Mouse (Mus musculus) liver, embryonic 11.5 days (tissue): ENCODE data around the gene Smco2. TPM values are rescaled to one million over a fixed set of nuclear protein-coding genes. Genes with fewer than 3 reads are reported as not detected.

ENCODE experiments used
- ATAC-seq: fragments of 200-750 bp; cut with Nextera tagmentation; replicated peaks from 2 replicates; pipeline ENCODE4 v1.8.0; 2017; ENCODE audit warnings: moderate number of reproducible peaks, mild to moderate bottlenecking, moderate TSS enrichment, moderate library complexity; ENCODE audit not compliant: low FRiP score
- DNase-seq: peaks from one replicate; pipeline ENCODE4 v3.0.0-alpha.2; 2017; ENCODE audit warnings: low spot score
- H3K27ac ChIP-seq: fragments of 300-500 bp; sonication (generic); 2 replicates; pipeline ENCODE4 v1.5.1; 2014; ENCODE audit warnings: mild to moderate bottlenecking, low read depth, low read length, control low read depth
- H3K27me3 ChIP-seq: fragments of 300-500 bp; sonication (generic); replicated peaks from 2 replicates; pipeline ENCODE4 v1.6.1; 2014; ENCODE audit warnings: low read length, mixed read lengths; ENCODE audit not compliant: control insufficient read depth, insufficient read depth
- H3K36me3 ChIP-seq: fragments of 300-500 bp; sonication (generic); 2 replicates; pipeline ENCODE4 v1.6.1; 2014; ENCODE audit warnings: mild to moderate bottlenecking, low read length, moderate library complexity, mixed read lengths; ENCODE audit not compliant: control insufficient read depth, insufficient read depth
- H3K4me1 ChIP-seq: fragments of 300-500 bp; sonication (generic); replicated peaks from 2 replicates; pipeline ENCODE4 v1.6.1; 2014; ENCODE audit warnings: low read length, mixed read lengths; ENCODE audit not compliant: control insufficient read depth, insufficient read depth
- H3K4me2 ChIP-seq: fragments of 300-500 bp; sonication (generic); 2 replicates; pipeline ENCODE4 v1.6.1; 2014; ENCODE audit warnings: mild to moderate bottlenecking, control low read depth, moderate library complexity
- H3K4me3 ChIP-seq: fragments of 300-500 bp; sonication (generic); 2 replicates; pipeline ENCODE4 v1.5.1; 2014; ENCODE audit warnings: low read depth, low read length, control low read depth
- H3K9ac ChIP-seq: fragments of 300-500 bp; sonication (generic); 2 replicates; pipeline ENCODE4 v1.6.1; 2014; ENCODE audit warnings: low read depth, low read length, control low read depth
- H3K9me3 ChIP-seq: fragments of 300-500 bp; sonication (generic); 2 replicates; pipeline ENCODE4 v1.6.1; 2016; ENCODE audit warnings: low read length, inconsistent platforms, mixed read lengths; ENCODE audit not compliant: control insufficient read depth
- WGBS: fragments of 180-500 bp; shearing (Covaris S2); extraction: QIAGEN DNeasy Blood & Tissue Kit; methylation state at CpG from one replicate; pipeline ENCODE4 v1.1.7; 2014; 5-methylcytosine and 5-hydroxymethylcytosine counted together
- polyA plus RNA-seq: library from polyadenylated mRNA; unstranded; fragments of >200 nt; fragmentation: Nextera tagmentation; extraction: Ambion mirVana; gene quantifications from 2 replicates; pipeline ENCODE4 v1.2.1, GENCODE M21; 2014

The Smco2 gene
- polyA plus RNA-seq = not detected in 2 replicates

GRCm38 (mm10) chr6:146850050-146850449 lies at the start of gene Smco2:
Smco2 (plus strand) TSS chr6:146850104.
- DNase-seq = no peak
- no peaks in the 10 kb centered on the region for H3K27me3 ChIP-seq
- peak; percentile 67 for ATAC-seq
- H3K9ac ChIP-seq = 0 out of 2 replicates have a peak within 1 kb of the TSS, but pooled peaks have one; percentile 31
- WGBS = 66% methylated on average over 4 of the region's 4 CpGs
- peak within 1 kb of the TSS; percentile 41; the same call in 1 of the 2 replicates for H3K27ac ChIP-seq
- H3K4me3 ChIP-seq = no peak within 1 kb of the TSS
- no peaks in the 10 kb centered on the region for H3K36me3 ChIP-seq
- H3K9me3 ChIP-seq = no peaks in the 10 kb centered on the region
- peak within 1 kb of the TSS; percentile 28 for H3K4me2 ChIP-seq
- peaks cover 12% of the 10 kb centered on the region for H3K4me1 ChIP-seq

DNA sequence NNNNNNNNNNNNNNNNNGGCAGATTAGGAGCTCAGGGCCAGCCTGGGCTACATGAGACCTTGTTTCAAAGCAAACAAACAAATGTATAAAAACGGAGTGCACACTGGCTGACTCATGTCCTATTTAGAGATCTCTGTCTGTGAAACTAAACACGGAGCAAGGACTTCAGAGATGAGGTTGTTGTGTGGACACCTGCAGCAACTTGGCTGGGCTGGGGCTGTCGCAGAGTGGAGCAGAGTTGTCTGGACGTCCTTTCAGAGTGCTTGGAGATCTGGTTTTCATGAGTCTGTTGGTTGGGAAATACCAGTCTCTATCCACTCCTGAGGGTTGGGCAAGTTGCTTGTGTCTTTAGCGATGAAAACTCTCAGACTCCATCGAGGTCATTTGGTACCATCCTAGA lies 39.9 kb upstream of the Smco2 start:
- Histone ChIP-seq H3K4me2 (no peak overlapping the region), H3K4me3 (no peak overlapping the region), H3K9me3 (no peaks in the 10 kb centered on the region), H3K27me3 (no peaks in the 10 kb centered on the region), H3K4me1 (no peaks in the 10 kb centered on the region; the same call in 1 of the 2 replicates), H3K9ac (no peak overlapping the region), H3K36me3 (no peaks in the 10 kb centered on the region), H3K27ac (no peak overlapping the region)
- no peak for DNase-seq
- no peak for ATAC-seq
- WGBS = 82% methylated on average over 6 of the region's 6 CpGs

- Histone ChIP-seq H3K27me3 (no peaks in the 10 kb centered on the region), H3K9ac (no peak overlapping the region), H3K9me3 (no peaks in the 10 kb centered on the region), H3K4me2 (no peak overlapping the region), H3K27ac (no peak overlapping the region), H3K4me1 (no peaks in the 10 kb centered on the region), H3K36me3 (no peaks in the 10 kb centered on the region), H3K4me3 (no peak overlapping the region)
- DNase-seq (no peak), ATAC-seq (no peak)
- WGBS = 76% methylated on average over 5 of the region's 5 CpGs
Observed at GRCm38 (mm10) chr6:146813007-146813406, 36.9 kb upstream of the Smco2 start.

DNA sequence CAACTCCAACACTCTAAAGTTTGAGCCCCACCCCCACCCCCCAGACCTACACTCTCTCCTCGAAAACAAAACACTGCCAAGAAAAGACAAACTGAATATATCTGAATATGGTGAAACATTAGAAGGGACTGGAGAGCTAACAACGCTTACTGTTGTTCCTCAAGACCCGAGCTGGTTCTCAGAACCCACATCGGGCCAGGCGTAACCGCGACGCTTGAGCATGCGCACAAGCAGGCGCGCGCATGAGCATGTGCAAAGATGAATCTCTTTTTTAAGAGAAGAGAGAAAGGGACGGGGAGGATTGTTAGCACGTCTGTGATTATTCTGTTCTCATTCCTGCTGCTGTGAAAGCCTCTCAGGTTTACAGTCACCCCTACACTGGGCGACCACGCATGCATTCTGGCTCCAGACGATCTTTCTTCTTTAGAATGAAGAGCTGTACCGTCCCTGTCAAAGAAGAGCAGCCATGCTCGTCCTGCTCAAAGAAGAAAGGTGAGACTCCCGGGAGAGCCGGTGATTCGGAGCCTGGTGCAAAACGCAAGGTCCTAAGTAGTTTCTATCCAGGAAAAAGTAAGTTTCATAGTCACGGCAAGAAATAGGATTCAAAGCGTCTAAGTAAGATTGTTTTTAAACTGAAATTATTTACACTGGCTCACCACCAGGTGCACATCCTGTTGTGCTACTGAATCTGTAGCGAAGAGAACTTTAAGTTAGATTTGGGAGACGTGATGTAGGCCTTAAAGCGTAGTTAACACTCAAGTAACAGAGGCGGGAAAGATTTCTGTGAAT lies 29.5 kb upstream of the Smco2 start:
- Histone ChIP-seq H3K36me3 (no peaks in the 10 kb centered on the region), H3K27me3 (no peaks in the 10 kb centered on the region), H3K27ac (no peak overlapping the region), H3K9me3 (no peaks in the 10 kb centered on the region), H3K4me2 (no peak overlapping the region), H3K4me1 (no peaks in the 10 kb centered on the region), H3K9ac (no peak overlapping the region), H3K4me3 (no peak overlapping the region)
- ATAC-seq (no peak), DNase-seq (no peak)
- 89% methylated on average over 29 of the region's 29 CpGs for WGBS

GRCm38 (mm10) chr6:146821958-146822357 lies 27.9 kb upstream of the Smco2 start:
- DNase-seq = no peak
- H3K9me3 ChIP-seq = no peaks in the 10 kb centered on the region
- no peak overlapping the region for H3K4me2 ChIP-seq
- 78% methylated on average over 13 of the region's 13 CpGs for WGBS
- H3K27ac ChIP-seq = no peak overlapping the region
- no peak overlapping the region for H3K4me3 ChIP-seq
- H3K9ac ChIP-seq = no peak overlapping the region
- no peak for ATAC-seq
- no peaks in the 10 kb centered on the region for H3K36me3 ChIP-seq
- H3K4me1 ChIP-seq = no peaks in the 10 kb centered on the region
- H3K27me3 ChIP-seq = no peaks in the 10 kb centered on the region

DNA sequence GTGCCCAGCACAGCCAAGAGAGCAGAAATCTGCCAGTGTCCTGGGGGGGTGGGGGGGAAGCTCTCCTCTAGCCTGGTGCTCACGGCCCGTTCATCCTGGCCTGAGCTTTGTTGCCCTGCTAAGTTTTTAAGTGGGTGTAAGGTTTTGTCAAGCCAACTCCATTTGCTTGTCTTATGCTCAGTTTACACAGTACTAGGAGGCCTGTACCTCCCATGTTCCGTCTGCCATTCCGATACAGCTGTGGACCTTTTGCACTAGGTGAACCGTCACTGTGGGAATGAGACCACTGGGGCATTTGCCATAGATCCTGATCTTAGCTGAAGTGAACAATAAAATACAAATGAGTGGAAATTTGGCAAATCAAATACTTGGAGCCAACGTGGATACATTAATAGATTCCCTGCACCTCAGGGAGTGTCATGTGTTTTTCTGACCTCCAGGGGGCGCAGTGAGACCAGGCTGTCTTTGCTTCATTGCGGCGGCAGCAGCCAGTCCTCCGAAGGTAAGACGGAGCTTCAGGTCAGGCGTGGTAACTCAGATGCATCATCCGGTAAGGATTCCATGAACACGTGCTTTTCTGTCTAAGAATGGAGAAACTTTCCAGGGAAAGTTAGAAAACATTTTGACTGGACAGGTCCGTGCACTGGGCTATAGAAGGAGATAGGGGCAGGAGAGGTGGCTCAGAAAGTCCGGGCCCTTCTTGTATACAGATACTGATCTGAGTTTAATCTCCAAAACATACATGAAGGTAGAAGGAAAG lies 25.0 kb upstream of the Smco2 start:
- peak; percentile 25; the same call in 1 of the 2 replicates for ATAC-seq

GRCm38 (mm10) chr6:146825487-146825773 lies 24.5 kb upstream of the Smco2 start:
- peak; percentile 20; the same call in 1 of the 2 replicates for ATAC-seq
- 74% methylated on average over 1 of the region's 1 CpGs for WGBS
- H3K9ac ChIP-seq = no peak overlapping the region
- no peak overlapping the region for H3K4me2 ChIP-seq
- no peaks in the 10 kb centered on the region for H3K27me3 ChIP-seq
- no peak overlapping the region for H3K4me3 ChIP-seq
- no peaks in the 10 kb centered on the region for H3K9me3 ChIP-seq
- DNase-seq = no peak
- no peaks in the 10 kb centered on the region for H3K36me3 ChIP-seq
- H3K27ac ChIP-seq = no peak overlapping the region
- no peaks in the 10 kb centered on the region for H3K4me1 ChIP-seq

More for the DNA sequence above, 25.0 kb upstream of the Smco2 start:
- H3K4me3 ChIP-seq = no peak overlapping the region
- H3K9me3 ChIP-seq = no peaks in the 10 kb centered on the region
- WGBS = 42% methylated on average over 16 of the region's 16 CpGs
- no peaks in the 10 kb centered on the region for H3K27me3 ChIP-seq
- no peaks in the 10 kb centered on the region for H3K4me1 ChIP-seq
- no peak overlapping the region for H3K27ac ChIP-seq
- H3K4me2 ChIP-seq = 0 out of 2 replicates have a peak overlapping the region, but pooled peaks have one; percentile 26
- H3K9ac ChIP-seq = no peak overlapping the region
- H3K36me3 ChIP-seq = no peaks in the 10 kb centered on the region
- peak; percentile 51 for DNase-seq

- Histone ChIP-seq H3K9ac (no peak overlapping the region), H3K36me3 (no peaks in the 10 kb centered on the region), H3K27me3 (no peaks in the 10 kb centered on the region), H3K4me3 (no peak overlapping the region), H3K9me3 (no peaks in the 10 kb centered on the region), H3K4me1 (no peaks in the 10 kb centered on the region), H3K4me2 (no peak overlapping the region), H3K27ac (no peak overlapping the region)
- WGBS = 87% methylated on average over 12 of the region's 12 CpGs
- DNase-seq (no peak), ATAC-seq (no peak)
Observed at GRCm38 (mm10) chr6:146831320-146831719, 18.6 kb upstream of the Smco2 start.
